Mouse (Mus musculus): ENCODE data around the gene Ttll5. TPM values are rescaled to one million over a fixed set of nuclear protein-coding genes. Genes with fewer than 3 reads are reported as not detected.

The Ttll5 gene
- polyA plus RNA-seq, 1 experiment from 2014 or later = 17.6 TPM

GRCm38 (mm10) chr12:85905666-85906065 lies 81.2 kb downstream of the Ttll5 start:
- Histone ChIP-seq H3K9me3 (no peaks in the 10 kb centered on the region), H3K4me1 (peaks cover 16% of the 10 kb centered on the region), H3K4me3 (no peak overlapping the region), H3K36me3 (replicated peaks) (peaks cover 34% of the 10 kb centered on the region), H3K27me3 (ENCODE audit: poor library complexity, severe bottlenecking) (no peaks in the 10 kb centered on the region), H3K27ac (no peak overlapping the region)
- no peak for DNase-seq (ENCODE audit: extremely low spot score, low spot score)
- WGBS = 89% methylated on average over 2 of the region's 2 CpGs

GRCm38 (mm10) chr12:85907896-85908295 lies 83.4 kb downstream of the Ttll5 start:
- DNase-seq (ENCODE audit: extremely low spot score, low spot score) = no peak
- H3K36me3 ChIP-seq (replicated peaks) = peaks cover 17% of the 10 kb centered on the region
- WGBS = 23% methylated on average over 3 of the region's 3 CpGs

GRCm38 (mm10) chr12:85910811-85911210 lies 86.4 kb downstream of the Ttll5 start:
- H3K9me3 ChIP-seq = no peaks in the 10 kb centered on the region
- no peak for DNase-seq (ENCODE audit: extremely low spot score, low spot score)
- peaks cover 23% of the 10 kb centered on the region for H3K36me3 ChIP-seq (replicated peaks)
- no peak overlapping the region for H3K27ac ChIP-seq
- H3K4me1 ChIP-seq = peaks cover 23% of the 10 kb centered on the region
- H3K27me3 ChIP-seq (ENCODE audit: poor library complexity, severe bottlenecking) = no peaks in the 10 kb centered on the region
- no peak overlapping the region for H3K4me3 ChIP-seq
- 88% methylated on average over 6 of the region's 6 CpGs for WGBS

More at GRCm38 (mm10) chr12:85907896-85908295, 83.4 kb downstream of the Ttll5 start:
- Histone ChIP-seq H3K9me3 (no peaks in the 10 kb centered on the region), H3K27ac (no peak overlapping the region; the same call in 1 of the 2 replicates), H3K27me3 (ENCODE audit: poor library complexity, severe bottlenecking) (no peaks in the 10 kb centered on the region), H3K4me1 (peaks cover 23% of the 10 kb centered on the region), H3K4me3 (no peak overlapping the region)

- DNase-seq (ENCODE audit: extremely low spot score, low spot score) = no peak
- no peaks in the 10 kb centered on the region for H3K9me3 ChIP-seq
- H3K27me3 ChIP-seq (ENCODE audit: poor library complexity, severe bottlenecking) = no peaks in the 10 kb centered on the region
- H3K27ac ChIP-seq = no peak overlapping the region
- H3K36me3 ChIP-seq (replicated peaks) = peaks cover 31% of the 10 kb centered on the region
- H3K4me1 ChIP-seq = peaks cover 13% of the 10 kb centered on the region
- WGBS = 96% methylated on average over 13 of the region's 13 CpGs
- H3K4me3 ChIP-seq = no peak overlapping the region
These were observed 88.4 kb downstream of the Ttll5 start for GRCm38 (mm10) chr12:85912712-85913504.

GRCm38 (mm10) chr12:85926897-85927296 lies 102.4 kb downstream of the Ttll5 start:
- Histone ChIP-seq H3K36me3 (replicated peaks) (peaks cover 38% of the 10 kb centered on the region), H3K4me1 (no peaks in the 10 kb centered on the region), H3K27me3 (ENCODE audit: poor library complexity, severe bottlenecking) (no peaks in the 10 kb centered on the region), H3K27ac (no peak overlapping the region), H3K9me3 (no peaks in the 10 kb centered on the region), H3K4me3 (no peak overlapping the region)
- no peak for DNase-seq (ENCODE audit: extremely low spot score, low spot score)
- 81% methylated on average over 4 of the region's 4 CpGs for WGBS

- DNase-seq (ENCODE audit: extremely low spot score, low spot score) = no peak
- WGBS = 93% methylated on average over 10 of the region's 10 CpGs
- H3K4me3 ChIP-seq = no peak overlapping the region
These were observed 104.1 kb downstream of the Ttll5 start for GRCm38 (mm10) chr12:85928513-85928912.

GRCm38 (mm10) chr12:85929711-85930110 lies 105.3 kb downstream of the Ttll5 start:
- WGBS = 91% methylated on average over 4 of the region's 4 CpGs
- Histone ChIP-seq H3K27ac (no peak overlapping the region), H3K4me3 (no peak overlapping the region), H3K36me3 (replicated peaks) (peaks cover 48% of the 10 kb centered on the region), H3K4me1 (no peaks in the 10 kb centered on the region), H3K27me3 (ENCODE audit: poor library complexity, severe bottlenecking) (no peaks in the 10 kb centered on the region), H3K9me3 (no peaks in the 10 kb centered on the region)
- DNase-seq (ENCODE audit: extremely low spot score, low spot score) = no peak

More at GRCm38 (mm10) chr12:85928513-85928912, 104.1 kb downstream of the Ttll5 start:
- H3K27me3 ChIP-seq (ENCODE audit: poor library complexity, severe bottlenecking) = no peaks in the 10 kb centered on the region
- no peaks in the 10 kb centered on the region for H3K4me1 ChIP-seq
- H3K36me3 ChIP-seq (replicated peaks) = peaks cover 38% of the 10 kb centered on the region
- H3K9me3 ChIP-seq = no peaks in the 10 kb centered on the region
- no peak overlapping the region for H3K27ac ChIP-seq

- H3K36me3 ChIP-seq (replicated peaks) = peaks cover 43% of the 10 kb centered on the region
- H3K9me3 ChIP-seq = no peaks in the 10 kb centered on the region
- H3K27ac ChIP-seq = no peak overlapping the region
- WGBS = 92% methylated on average over 3 of the region's 3 CpGs
- no peaks in the 10 kb centered on the region for H3K4me1 ChIP-seq
- no peak overlapping the region for H3K4me3 ChIP-seq
- H3K27me3 ChIP-seq (ENCODE audit: poor library complexity, severe bottlenecking) = no peaks in the 10 kb centered on the region
- DNase-seq (ENCODE audit: extremely low spot score, low spot score) = no peak
These were observed 106.3 kb downstream of the Ttll5 start for GRCm38 (mm10) chr12:85930713-85931112.

- no peak for DNase-seq (ENCODE audit: extremely low spot score, low spot score)
- Histone ChIP-seq H3K4me3 (no peak overlapping the region), H3K4me1 (no peaks in the 10 kb centered on the region), H3K36me3 (replicated peaks) (peaks cover 30% of the 10 kb centered on the region), H3K9me3 (no peaks in the 10 kb centered on the region), H3K27ac (no peak overlapping the region), H3K27me3 (ENCODE audit: poor library complexity, severe bottlenecking) (no peaks in the 10 kb centered on the region)
- 86% methylated on average over 10 of the region's 10 CpGs for WGBS
These were observed 108.8 kb downstream of the Ttll5 start for GRCm38 (mm10) chr12:85933241-85933640.

GRCm38 (mm10) chr12:85937384-85937783 lies 112.9 kb downstream of the Ttll5 start:
- no peaks in the 10 kb centered on the region for H3K27me3 ChIP-seq (ENCODE audit: poor library complexity, severe bottlenecking)
- H3K9me3 ChIP-seq = no peaks in the 10 kb centered on the region
- H3K27ac ChIP-seq = no peak overlapping the region
- H3K36me3 ChIP-seq (replicated peaks) = peaks cover 30% of the 10 kb centered on the region
- H3K4me1 ChIP-seq = no peaks in the 10 kb centered on the region
- no peak for DNase-seq (ENCODE audit: extremely low spot score, low spot score)
- WGBS = 94% methylated on average over 5 of the region's 5 CpGs
- no peak overlapping the region for H3K4me3 ChIP-seq

GRCm38 (mm10) chr12:85943456-85943855 lies 119.0 kb downstream of the Ttll5 start:
- Histone ChIP-seq H3K4me1 (peaks cover 6% of the 10 kb centered on the region), H3K36me3 (replicated peaks) (peaks cover 12% of the 10 kb centered on the region), H3K27me3 (ENCODE audit: poor library complexity, severe bottlenecking) (no peaks in the 10 kb centered on the region), H3K9me3 (no peaks in the 10 kb centered on the region), H3K27ac (no peak overlapping the region), H3K4me3 (no peak overlapping the region)
- no peak for DNase-seq (ENCODE audit: extremely low spot score, low spot score)
- 73% methylated on average over 10 of the region's 10 CpGs for WGBS

GRCm38 (mm10) chr12:85944419-85944818 lies 120.0 kb downstream of the Ttll5 start:
- Histone ChIP-seq H3K36me3 (replicated peaks) (peaks cover 11% of the 10 kb centered on the region), H3K9me3 (no peaks in the 10 kb centered on the region), H3K4me1 (peaks cover 6% of the 10 kb centered on the region), H3K27me3 (ENCODE audit: poor library complexity, severe bottlenecking) (no peaks in the 10 kb centered on the region), H3K27ac (no peak overlapping the region), H3K4me3 (no peak overlapping the region)
- no peak for DNase-seq (ENCODE audit: extremely low spot score, low spot score)
- WGBS = 90% methylated on average over 3 of the region's 3 CpGs

GRCm38 (mm10) chr12:85947161-85947560 lies 122.7 kb downstream of the Ttll5 start:
- no peak for DNase-seq (ENCODE audit: extremely low spot score, low spot score)
- Histone ChIP-seq H3K27ac (no peak overlapping the region), H3K4me1 (peaks cover 6% of the 10 kb centered on the region), H3K4me3 (no peak overlapping the region), H3K9me3 (no peaks in the 10 kb centered on the region), H3K36me3 (replicated peaks) (peaks cover 14% of the 10 kb centered on the region), H3K27me3 (ENCODE audit: poor library complexity, severe bottlenecking) (no peaks in the 10 kb centered on the region)
- WGBS = 91% methylated on average over 4 of the region's 4 CpGs
